Mouse (Mus musculus) midbrain, embryonic 13.5 days (tissue): Measurements from ENCODE around the gene Atxn2. TPM values are rescaled to one million over a fixed set of nuclear protein-coding genes. Genes with fewer than 3 reads are reported as not detected.

Source experiments
- ATAC-seq: fragments of 200-750 bp; cut with Nextera tagmentation; 2 replicates; pipeline ENCODE4 v1.8.0; 2017; ENCODE audit warnings: mild to moderate bottlenecking, moderate TSS enrichment, moderate library complexity
- H3K27ac ChIP-seq: fragments of 300-500 bp; sonication (generic); 2 replicates; pipeline ENCODE4 v1.5.1; 2015; ENCODE audit warnings: inconsistent platforms, mild to moderate bottlenecking, moderate library complexity
- H3K27me3 ChIP-seq: fragments of 300-500 bp; sonication (generic); 2 replicates; pipeline ENCODE4 v1.6.1; 2015; ENCODE audit warnings: mild to moderate bottlenecking, inconsistent platforms
- H3K36me3 ChIP-seq: fragments of 300-500 bp; sonication (generic); 2 replicates; pipeline ENCODE4 v1.6.1; 2015; ENCODE audit warnings: mild to moderate bottlenecking, inconsistent platforms
- H3K4me1 ChIP-seq: fragments of 300-500 bp; sonication (generic); replicated peaks from 2 replicates; pipeline ENCODE4 v1.6.1; 2015; ENCODE audit warnings: inconsistent platforms
- H3K4me2 ChIP-seq: fragments of 300-500 bp; sonication (generic); replicated peaks from 2 replicates; pipeline ENCODE4 v1.6.1; 2015; ENCODE audit warnings: moderate library complexity, mild to moderate bottlenecking, inconsistent platforms
- H3K4me3 ChIP-seq: fragments of 300-500 bp; sonication (generic); replicated peaks from 2 replicates; pipeline ENCODE4 v1.5.1; 2015; ENCODE audit warnings: mild to moderate bottlenecking, inconsistent platforms
- H3K9ac ChIP-seq: fragments of 300-500 bp; sonication (generic); replicated peaks from 2 replicates; pipeline ENCODE4 v1.6.1; 2015; ENCODE audit warnings: mild to moderate bottlenecking, inconsistent platforms
- H3K9me3 ChIP-seq: fragments of 300-500 bp; sonication (generic); 2 replicates; pipeline ENCODE4 v1.6.1; 2016; ENCODE audit warnings: mild to moderate bottlenecking, inconsistent platforms
- WGBS: fragments of 180-500 bp; shearing (Covaris S2); methylation state at CpG from one replicate; pipeline ENCODE4 v1.1.7; 2015; 5-methylcytosine and 5-hydroxymethylcytosine counted together
- polyA plus RNA-seq: library from polyadenylated mRNA; unstranded; fragments of >200 nt; fragmentation: Nextera tagmentation; extraction: Ambion mirVana; gene quantifications from 2 replicates; pipeline ENCODE4 v1.2.1, GENCODE M21; 2015

Atxn2 gene
- polyA plus RNA-seq, 1 experiment from 2014 or later = 57.6 TPM

DNA sequence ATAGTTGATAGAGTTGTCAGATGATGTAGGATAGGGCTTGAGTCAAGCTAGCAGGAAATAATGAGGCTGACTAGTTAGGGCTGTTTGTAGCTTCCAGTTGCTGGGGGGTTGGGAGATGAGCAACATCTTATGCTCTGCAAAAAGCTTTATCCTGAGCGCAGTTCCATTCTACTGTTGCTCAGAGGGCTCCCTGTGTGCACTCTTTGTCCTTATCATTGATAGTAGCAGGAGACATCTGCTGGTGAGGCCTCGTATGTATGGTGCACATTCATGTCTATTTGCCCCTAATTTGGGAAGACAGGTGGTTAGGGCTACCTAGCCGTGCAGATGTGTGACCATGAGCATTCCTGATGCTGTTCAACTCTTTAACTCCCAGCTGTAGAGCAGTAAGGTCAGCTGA is 60.5 kb downstream of the Atxn2 start:
- Histone ChIP-seq H3K27me3 (no peaks in the 10 kb centered on the region), H3K4me1 (0 out of 2 replicates have a peak, but pooled peaks cover 2% of the 10 kb centered on the region), H3K4me2 (no peak overlapping the region), H3K9ac (no peak overlapping the region), H3K4me3 (no peak overlapping the region), H3K27ac (no peak overlapping the region), H3K9me3 (no peaks in the 10 kb centered on the region), H3K36me3 (peaks cover 43% of the 10 kb centered on the region)
- over 99% methylated on average over 3 of the region's 3 CpGs for WGBS
- ATAC-seq = no peak

DNA sequence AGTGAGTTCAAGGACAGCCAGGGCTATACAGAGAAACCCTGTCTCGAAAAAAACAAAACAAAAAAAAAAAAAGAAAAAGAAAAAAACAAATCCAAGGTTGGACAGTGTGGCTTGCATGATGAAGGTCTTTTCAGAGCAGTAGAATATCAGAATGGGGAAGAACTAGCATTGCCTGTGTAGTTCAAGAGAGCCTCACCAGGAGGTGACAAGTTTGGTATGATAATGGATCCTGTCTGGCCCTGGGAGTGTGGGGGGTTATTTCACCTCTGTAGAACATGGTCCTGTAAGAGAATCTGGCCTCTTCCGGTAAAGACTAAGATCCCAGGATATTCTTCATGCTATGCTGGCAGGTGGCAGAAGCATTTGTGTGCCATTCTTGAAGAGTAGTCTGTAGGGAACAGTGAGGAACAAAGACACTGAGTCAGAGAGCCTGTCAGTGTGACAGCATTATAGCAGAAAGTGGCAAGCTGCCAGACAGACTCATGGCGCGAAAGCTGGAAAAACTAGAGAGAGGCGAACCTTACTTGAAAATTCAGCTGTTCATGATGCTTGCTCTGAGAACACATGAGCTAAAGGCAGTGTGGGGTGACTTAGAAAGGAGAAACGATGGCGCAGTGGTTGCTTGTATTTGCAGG is 67.5 kb downstream of the Atxn2 start:
- Histone ChIP-seq H3K4me1 (peaks cover 8% of the 10 kb centered on the region), H3K4me2 (no peak overlapping the region), H3K9ac (no peak overlapping the region), H3K4me3 (no peak overlapping the region), H3K9me3 (no peaks in the 10 kb centered on the region), H3K27me3 (no peaks in the 10 kb centered on the region), H3K36me3 (peaks cover 60% of the 10 kb centered on the region), H3K27ac (0 out of 2 replicates have a peak overlapping the region, but pooled peaks have one; percentile 11)
- WGBS = 67% methylated on average over 7 of the region's 7 CpGs
- no peak for ATAC-seq

DNA sequence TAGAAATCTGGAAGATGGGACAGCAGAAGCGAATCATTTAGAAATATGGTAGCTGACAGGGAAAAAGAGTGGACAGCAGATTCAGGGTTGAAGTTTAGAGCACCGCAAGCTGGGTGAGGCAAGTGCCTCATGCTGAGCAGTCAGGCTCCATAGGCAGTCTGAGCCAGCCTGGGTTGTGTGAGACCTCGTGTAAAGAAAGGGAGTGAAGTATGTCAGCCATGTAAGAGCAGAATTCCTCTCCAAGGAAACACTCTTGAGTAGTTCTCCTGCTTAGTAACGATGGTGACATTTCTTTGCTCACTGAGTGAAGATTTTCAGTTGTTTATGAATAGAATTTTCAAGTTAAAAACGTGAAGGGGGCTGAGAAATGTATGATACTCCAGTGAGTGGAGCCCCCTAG is 69.0 kb downstream of the Atxn2 start:
- H3K4me1 ChIP-seq = peaks cover 16% of the 10 kb centered on the region
- 81% methylated on average over 5 of the region's 5 CpGs for WGBS
- no peaks in the 10 kb centered on the region for H3K9me3 ChIP-seq
- no peak overlapping the region for H3K9ac ChIP-seq
- H3K27me3 ChIP-seq = no peaks in the 10 kb centered on the region
- peaks cover 59% of the 10 kb centered on the region for H3K36me3 ChIP-seq
- no peak overlapping the region for H3K4me3 ChIP-seq
- no peak overlapping the region for H3K27ac ChIP-seq
- H3K4me2 ChIP-seq = no peak overlapping the region
- no peak for ATAC-seq

DNA sequence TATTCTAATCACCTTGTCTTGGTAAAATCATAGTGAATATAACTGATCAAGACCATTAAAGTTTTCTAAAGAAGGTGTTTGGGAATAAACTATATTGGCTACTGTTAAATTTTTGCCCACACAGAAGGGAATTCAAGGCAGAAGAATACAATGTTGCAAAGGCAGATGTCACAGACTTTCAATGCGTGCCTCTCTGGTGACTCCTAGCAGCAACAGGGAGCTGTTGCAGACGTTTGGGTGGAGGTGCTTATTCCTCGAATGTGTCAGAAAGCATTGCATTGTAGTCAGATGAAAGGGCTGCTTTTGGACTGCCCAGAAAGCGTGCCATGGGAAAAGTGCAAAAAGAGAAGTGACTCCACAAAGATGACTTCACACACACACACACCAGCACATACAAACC is 71.3 kb downstream of the Atxn2 start:
- 61% methylated on average over 4 of the region's 4 CpGs for WGBS
- no peak overlapping the region for H3K27ac ChIP-seq
- H3K4me3 ChIP-seq = no peak overlapping the region
- peaks cover 69% of the 10 kb centered on the region for H3K36me3 ChIP-seq
- no peak for ATAC-seq
- H3K9ac ChIP-seq = no peak overlapping the region
- H3K9me3 ChIP-seq = no peaks in the 10 kb centered on the region
- no peaks in the 10 kb centered on the region for H3K27me3 ChIP-seq
- H3K4me2 ChIP-seq = no peak overlapping the region
- H3K4me1 ChIP-seq = peaks cover 16% of the 10 kb centered on the region

DNA sequence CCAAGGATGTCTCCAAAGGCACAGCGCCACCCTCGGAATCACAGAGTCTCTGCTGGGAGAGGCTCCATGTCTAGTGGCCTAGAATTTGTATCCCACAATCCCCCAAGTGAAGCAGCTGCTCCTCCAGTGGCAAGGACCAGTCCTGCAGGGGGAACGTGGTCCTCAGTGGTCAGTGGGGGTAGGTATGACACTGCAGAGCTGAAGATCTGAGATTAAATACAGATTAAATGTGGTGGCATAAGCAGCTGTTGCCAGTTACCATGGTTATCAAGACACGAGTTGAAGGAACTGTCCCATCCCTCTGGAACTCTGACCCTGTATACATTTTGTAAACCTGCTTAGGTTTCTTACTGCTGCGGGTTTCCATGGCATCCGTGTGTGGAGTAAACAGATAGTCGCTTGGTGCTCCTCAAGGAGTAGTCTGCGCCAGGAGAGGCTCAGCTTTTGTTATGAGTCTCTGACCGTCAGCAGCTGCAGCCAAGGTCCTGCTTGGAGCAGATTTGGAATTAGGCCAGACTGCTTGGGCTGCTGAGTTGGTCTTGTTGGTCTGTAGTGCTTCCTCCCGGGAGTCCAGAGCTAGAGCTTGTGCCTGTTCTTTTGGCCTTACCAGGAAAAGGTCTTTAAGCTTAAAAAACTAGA is 72.8 kb downstream of the Atxn2 start:
- Histone ChIP-seq H3K36me3 (peaks cover 65% of the 10 kb centered on the region), H3K4me2 (no peak overlapping the region), H3K4me3 (no peak overlapping the region), H3K9ac (no peak overlapping the region), H3K27me3 (no peaks in the 10 kb centered on the region), H3K27ac (peak overlapping the region; percentile 21; the same call in 1 of the 2 replicates), H3K9me3 (no peaks in the 10 kb centered on the region), H3K4me1 (peaks cover 10% of the 10 kb centered on the region)
- peak; percentile 45; the same call in 1 of the 2 replicates for ATAC-seq
- WGBS = 67% methylated on average over 10 of the region's 10 CpGs

DNA sequence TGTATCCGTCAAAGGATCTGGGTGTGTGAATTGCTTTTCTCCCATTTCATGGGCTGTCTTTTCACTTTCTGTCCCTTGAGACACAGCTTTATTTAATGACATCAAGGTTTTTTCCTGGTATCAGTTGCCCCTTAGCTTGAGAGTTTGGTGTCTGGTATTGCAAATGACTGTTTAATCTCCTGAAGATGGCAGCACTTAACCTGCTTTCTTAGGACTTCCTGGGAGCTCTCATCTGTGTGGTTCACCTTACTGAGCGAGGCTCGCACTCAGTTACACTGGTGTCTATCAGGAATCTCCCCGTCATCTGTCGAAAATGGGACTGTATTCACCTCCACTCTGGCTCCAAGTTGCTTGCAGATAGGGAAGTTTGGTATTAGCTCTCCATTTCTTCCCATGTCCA is 79.9 kb downstream of the Atxn2 start:
- no peak overlapping the region for H3K9ac ChIP-seq
- no peak overlapping the region for H3K4me2 ChIP-seq
- H3K36me3 ChIP-seq = peaks cover 76% of the 10 kb centered on the region
- H3K4me3 ChIP-seq = no peak overlapping the region
- 91% methylated on average over 5 of the region's 5 CpGs for WGBS
- H3K9me3 ChIP-seq = no peaks in the 10 kb centered on the region
- H3K27me3 ChIP-seq = no peaks in the 10 kb centered on the region
- H3K4me1 ChIP-seq = no peaks in the 10 kb centered on the region
- H3K27ac ChIP-seq = no peak overlapping the region
- ATAC-seq = no peak

DNA sequence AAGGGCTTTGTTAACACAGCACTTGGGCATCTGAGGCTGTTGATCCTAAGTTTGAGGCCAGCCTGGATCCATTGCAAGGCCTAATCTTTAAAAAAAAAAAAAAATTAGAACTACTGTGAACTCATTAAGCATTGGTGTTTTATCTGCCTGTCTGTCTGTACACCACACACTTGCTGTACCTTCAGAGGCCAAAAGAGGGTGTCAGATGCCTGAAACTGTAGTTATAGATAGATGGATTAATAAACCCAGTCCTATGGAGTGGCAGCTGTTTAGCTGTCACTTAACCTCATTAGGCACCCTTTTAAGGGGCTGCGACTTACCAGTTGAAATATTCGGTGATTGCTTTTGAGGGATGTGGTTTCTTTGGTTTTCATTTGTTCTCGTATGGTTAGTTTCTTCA is 84.7 kb downstream of the Atxn2 start:
- 91% methylated on average over 3 of the region's 3 CpGs for WGBS
- no peaks in the 10 kb centered on the region for H3K27me3 ChIP-seq
- no peak for ATAC-seq
- no peak overlapping the region for H3K4me3 ChIP-seq
- H3K36me3 ChIP-seq = peaks cover 82% of the 10 kb centered on the region
- no peaks in the 10 kb centered on the region for H3K4me1 ChIP-seq
- H3K9me3 ChIP-seq = no peaks in the 10 kb centered on the region
- no peak overlapping the region for H3K4me2 ChIP-seq
- H3K9ac ChIP-seq = no peak overlapping the region
- no peak overlapping the region for H3K27ac ChIP-seq

DNA sequence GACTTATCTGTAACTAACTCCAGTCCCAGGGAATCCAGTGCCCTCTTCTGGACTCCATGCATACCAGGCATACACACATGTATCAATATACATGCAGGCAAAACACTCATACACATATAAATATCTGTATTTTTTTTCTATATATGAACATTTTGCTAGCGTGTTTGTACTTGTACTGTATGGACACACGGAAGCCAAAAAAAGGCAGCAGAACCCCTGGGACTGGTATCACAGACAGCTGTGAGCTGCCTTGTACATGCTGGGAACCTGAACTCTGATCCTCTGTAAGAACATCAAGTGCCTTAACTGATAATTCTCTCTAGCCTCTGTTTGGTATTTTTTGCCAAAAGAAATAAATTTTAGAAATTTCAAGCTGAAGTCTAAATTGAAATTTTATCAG is 87.3 kb downstream of the Atxn2 start:
- no peaks in the 10 kb centered on the region for H3K9me3 ChIP-seq
- H3K4me2 ChIP-seq = no peak overlapping the region
- peaks cover 89% of the 10 kb centered on the region for H3K36me3 ChIP-seq
- ATAC-seq = no peak
- no peak overlapping the region for H3K9ac ChIP-seq
- H3K4me1 ChIP-seq = no peaks in the 10 kb centered on the region
- 99% methylated on average over 2 of the region's 2 CpGs for WGBS
- H3K27me3 ChIP-seq = no peaks in the 10 kb centered on the region
- H3K4me3 ChIP-seq = no peak overlapping the region
- no peak overlapping the region for H3K27ac ChIP-seq

DNA sequence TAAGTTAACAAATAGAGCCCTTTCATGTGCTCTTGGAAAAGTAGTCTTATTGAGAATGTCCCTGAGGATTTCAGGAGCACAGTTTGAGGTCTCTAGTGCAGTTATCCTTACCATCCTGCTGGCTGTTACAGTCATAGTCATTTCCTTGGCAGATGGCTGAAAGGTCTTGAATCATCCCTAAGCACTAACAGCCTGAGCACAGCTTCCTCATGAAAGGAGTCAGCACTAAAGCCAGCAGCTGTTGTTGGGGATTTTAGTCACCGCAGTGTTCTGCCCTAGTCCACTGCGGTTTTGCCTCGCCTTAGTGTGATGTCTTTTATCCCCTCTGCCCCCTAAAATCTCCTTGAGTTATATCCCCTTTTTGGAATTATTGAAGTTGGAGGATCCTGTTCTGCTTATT is 96.0 kb downstream of the Atxn2 start:
- Histone ChIP-seq H3K36me3 (peaks cover 65% of the 10 kb centered on the region), H3K27ac (no peak overlapping the region), H3K9me3 (no peaks in the 10 kb centered on the region), H3K9ac (no peak overlapping the region), H3K4me3 (no peak overlapping the region), H3K4me1 (peaks cover 4% of the 10 kb centered on the region; the same call in 1 of the 2 replicates), H3K4me2 (no peak overlapping the region), H3K27me3 (no peaks in the 10 kb centered on the region)
- ATAC-seq = no peak
- 62% methylated on average over 3 of the region's 3 CpGs for WGBS

DNA sequence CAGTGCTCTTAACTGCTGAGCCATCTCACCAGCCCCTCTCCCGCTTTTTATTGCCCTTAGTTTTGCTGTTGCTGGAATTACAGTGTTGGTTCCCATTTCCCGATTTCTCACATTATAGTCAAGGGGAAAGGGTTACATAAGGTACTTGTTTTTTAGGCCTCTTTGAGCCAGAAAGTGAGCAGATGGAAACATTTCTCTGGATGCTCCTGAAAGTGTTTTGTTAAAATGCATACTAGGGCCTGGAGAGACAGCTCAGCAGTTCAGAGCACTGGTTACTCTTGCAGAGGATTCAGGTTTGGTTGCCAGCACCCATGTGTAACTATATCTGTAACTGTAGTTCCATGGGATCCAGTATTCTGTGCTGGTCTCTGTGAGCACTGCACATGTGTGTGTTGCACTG is 97.1 kb downstream of the Atxn2 start:
- no peak overlapping the region for H3K4me3 ChIP-seq
- peaks cover 66% of the 10 kb centered on the region for H3K36me3 ChIP-seq
- peaks cover 4% of the 10 kb centered on the region; the same call in 1 of the 2 replicates for H3K4me1 ChIP-seq
- H3K9me3 ChIP-seq = no peaks in the 10 kb centered on the region
- no peak overlapping the region for H3K27ac ChIP-seq
- 92% methylated on average over 2 of the region's 2 CpGs for WGBS
- H3K27me3 ChIP-seq = no peaks in the 10 kb centered on the region
- no peak overlapping the region for H3K4me2 ChIP-seq
- ATAC-seq = no peak
- H3K9ac ChIP-seq = no peak overlapping the region

DNA sequence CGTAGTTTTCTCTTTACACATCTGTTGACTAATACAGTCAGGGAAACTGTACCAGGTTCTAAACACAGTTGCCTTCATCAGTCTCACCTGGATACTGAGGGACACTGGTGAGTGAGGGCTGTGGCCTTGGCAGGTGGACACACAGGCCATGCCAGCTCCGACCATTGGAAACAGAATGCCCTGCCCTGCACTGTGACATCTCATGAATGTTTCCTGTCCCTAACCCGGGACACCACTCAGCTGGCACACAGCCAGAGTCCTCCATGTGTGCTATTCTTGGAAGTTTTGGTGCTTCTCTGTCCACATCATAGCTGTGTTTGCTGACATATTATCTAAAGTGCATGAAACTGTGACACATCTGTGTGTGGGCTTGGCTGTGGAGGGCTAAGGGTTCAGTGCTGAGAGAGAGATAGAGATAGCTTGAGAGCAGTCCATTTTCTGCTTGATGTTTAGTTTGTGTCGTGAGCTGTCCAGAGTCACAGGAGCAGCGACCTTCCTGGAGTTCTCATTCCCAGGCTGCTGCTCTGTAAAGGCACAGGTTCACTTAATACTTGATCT is 98.6 kb downstream of the Atxn2 start:
- Histone ChIP-seq H3K9me3 (no peaks in the 10 kb centered on the region), H3K4me3 (no peak overlapping the region), H3K9ac (no peak overlapping the region), H3K36me3 (peaks cover 64% of the 10 kb centered on the region), H3K4me1 (peaks cover 4% of the 10 kb centered on the region; the same call in 1 of the 2 replicates), H3K27me3 (no peaks in the 10 kb centered on the region), H3K27ac (no peak overlapping the region), H3K4me2 (no peak overlapping the region)
- ATAC-seq = no peak
- WGBS = 80% methylated on average over 5 of the region's 5 CpGs

DNA sequence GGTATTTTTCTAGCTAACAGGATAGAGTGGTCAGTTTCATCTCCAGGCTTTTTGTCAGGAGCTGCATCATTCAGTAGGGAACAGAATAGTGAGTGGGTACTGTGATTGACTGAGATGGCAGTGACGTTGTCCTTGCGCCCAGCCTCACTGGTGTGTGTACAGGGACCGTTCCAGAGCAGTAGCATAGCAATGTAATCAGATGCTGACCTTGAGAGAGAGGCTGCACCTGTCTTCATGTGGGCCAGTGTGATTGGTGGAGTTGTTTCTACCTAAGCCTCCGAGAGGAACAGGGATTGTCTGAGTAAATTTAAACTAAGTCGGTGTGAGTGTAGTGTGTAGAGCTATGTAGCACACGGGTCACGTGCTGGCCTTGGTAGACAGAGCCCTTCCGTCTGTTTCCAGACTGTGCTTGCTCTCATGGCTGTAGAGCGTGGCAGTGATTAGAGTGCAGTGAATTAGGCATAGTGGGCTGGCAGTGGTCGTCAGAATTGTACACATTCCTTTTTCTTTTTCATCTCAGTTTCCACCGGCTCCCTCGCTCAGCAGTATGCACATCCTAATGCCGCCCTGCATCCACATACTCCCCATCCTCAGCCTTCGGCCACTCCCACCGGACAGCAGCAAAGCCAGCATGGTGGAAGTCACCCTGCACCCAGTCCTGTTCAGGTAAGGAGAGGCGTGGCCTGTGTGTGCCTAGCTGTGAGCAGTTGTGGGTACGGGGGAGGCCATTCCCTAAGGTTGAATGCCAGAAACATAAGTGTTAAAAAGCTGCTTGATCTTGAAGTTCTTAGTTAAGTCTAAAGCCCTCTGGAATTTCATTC is 99.4 kb downstream of the Atxn2 start:
- 91% methylated on average over 17 of the region's 17 CpGs for WGBS
- Histone ChIP-seq H3K4me3 (no peak overlapping the region), H3K36me3 (peaks cover 66% of the 10 kb centered on the region), H3K9me3 (no peaks in the 10 kb centered on the region), H3K4me1 (no peaks in the 10 kb centered on the region), H3K9ac (no peak overlapping the region), H3K4me2 (no peak overlapping the region), H3K27me3 (no peaks in the 10 kb centered on the region), H3K27ac (no peak overlapping the region)
- ATAC-seq = no peak
